Mouse (Mus musculus): Measurements from ENCODE around the gene Mtus2.

GRCm38 (mm10) chr5:148262016-148262415 is 304.9 kb downstream of the Mtus2 start:
- TF ChIP-seq CTCF (conservative IDR thresholded peaks at IDR 0.05; ENCODE audit: insufficient read depth, insufficient read length, low read depth, low read length) (no peak), POLR2A (IDR thresholded peaks at IDR 0.05; ENCODE audit: low read depth, low read length) (no peak)
